Mouse (Mus musculus): ENCODE measurements around the gene Hspa1b.
"Not testable (repeated sequence)": the region's sequence is repeated elsewhere in the genome, so short reads cannot be mapped to it uniquely, and the experiment has no call there.

Hspa1b gene

GRCm38 (mm10) chr17:34959130-34959778 lies at the start of gene Hspa1b:
Gene Hspa1b, minus strand, starts transcription at chr17:34959238.
- peak; percentile 79 for DNase-seq

- DNase-seq = peak; percentile 13
Observed at GRCm38 (mm10) chr17:35007387-35007991, 48.5 kb upstream of the Hspa1b start.

- DNase-seq = not testable (repeated sequence)
Observed at GRCm38 (mm10) chr17:35005902-35006301, 46.9 kb upstream of the Hspa1b start.

DNA sequence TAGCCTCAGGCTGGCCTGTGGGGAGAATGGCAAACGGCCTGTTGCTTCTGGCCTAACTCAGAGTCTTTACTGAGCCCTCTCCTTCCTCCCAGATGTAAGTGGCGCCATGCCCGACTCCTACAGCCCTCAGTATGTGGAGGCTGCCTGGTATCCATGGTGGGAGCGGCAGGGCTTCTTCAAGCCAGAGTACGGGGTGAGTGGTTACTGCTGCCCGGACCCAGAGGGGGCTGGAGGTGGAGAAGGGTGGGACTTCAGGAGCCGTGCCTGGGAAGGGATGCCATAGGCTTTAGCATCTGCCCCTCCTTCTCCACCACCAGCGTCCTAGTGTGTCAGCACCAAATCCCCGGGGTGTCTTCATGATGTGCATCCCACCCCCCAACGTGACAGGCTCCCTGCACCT lies 46.1 kb upstream of the Hspa1b start:
- no peak for DNase-seq

DNA sequence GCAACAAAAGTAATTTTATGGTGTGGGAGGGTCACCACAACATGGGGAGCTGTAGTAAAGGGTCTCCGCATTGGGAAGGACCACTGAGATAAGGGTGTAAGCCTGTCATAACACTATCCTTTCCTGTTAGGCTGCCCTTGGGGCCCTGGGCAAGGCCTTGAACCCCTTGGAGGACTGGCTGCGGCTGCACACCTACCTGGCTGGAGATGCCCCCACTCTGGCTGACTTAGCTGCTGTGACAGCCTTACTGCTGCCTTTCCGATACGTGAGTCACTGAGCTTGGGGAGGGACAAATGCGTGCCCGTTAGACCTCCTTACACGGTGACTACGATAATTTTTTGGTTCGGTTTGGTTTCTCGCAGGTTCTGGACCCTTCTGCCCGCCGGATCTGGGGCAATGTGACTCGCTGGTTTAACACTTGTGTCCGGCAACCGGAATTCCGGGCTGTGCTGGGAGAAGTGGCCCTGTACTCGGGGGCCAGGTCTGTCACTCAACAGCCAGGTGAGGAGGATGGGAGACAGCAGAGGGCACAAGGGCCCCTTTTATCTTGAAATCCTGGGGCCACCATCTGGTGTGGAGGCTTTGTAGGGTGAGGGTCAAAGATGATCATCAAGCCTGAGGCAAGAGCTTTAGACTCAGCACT lies 45.2 kb upstream of the Hspa1b start:
- no peak for DNase-seq

GRCm38 (mm10) chr17:35003022-35003838 lies 44.2 kb upstream of the Hspa1b start:
- DNase-seq = no peak

DNA sequence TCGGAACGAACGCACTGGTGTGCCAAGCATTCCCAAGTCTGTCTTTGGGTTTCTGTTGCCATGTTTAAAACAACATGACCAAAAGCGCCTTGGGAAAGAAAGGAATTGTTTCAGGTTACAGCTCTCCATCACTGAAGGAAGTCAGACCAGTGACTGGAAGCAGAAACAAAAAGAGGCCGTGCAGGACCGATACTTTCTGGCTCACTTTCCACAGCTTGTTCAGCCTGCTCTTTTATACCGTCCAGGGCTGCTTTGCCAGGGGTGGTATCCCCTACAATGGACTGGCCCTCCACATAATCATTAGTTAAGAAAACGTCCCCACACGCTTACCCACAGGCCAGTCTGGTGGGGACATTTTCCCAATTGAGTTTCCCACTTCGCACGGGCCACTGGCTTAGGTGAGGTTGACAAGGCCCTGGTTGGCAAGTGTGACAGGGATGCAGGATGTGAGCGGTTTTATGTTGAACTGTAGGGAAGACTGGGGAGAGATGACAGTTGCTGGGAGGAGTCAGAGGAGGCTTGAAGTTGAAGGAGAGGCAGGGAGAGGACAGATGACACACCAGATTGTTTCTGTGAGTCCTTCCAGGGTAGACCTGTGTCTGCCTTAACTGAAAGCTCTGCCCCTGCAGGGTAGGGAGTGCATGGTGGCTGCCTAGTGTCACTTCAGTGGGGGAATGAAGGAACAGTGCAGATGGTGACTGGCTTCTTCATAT lies 43.3 kb upstream of the Hspa1b start:
- no peak for DNase-seq

DNA sequence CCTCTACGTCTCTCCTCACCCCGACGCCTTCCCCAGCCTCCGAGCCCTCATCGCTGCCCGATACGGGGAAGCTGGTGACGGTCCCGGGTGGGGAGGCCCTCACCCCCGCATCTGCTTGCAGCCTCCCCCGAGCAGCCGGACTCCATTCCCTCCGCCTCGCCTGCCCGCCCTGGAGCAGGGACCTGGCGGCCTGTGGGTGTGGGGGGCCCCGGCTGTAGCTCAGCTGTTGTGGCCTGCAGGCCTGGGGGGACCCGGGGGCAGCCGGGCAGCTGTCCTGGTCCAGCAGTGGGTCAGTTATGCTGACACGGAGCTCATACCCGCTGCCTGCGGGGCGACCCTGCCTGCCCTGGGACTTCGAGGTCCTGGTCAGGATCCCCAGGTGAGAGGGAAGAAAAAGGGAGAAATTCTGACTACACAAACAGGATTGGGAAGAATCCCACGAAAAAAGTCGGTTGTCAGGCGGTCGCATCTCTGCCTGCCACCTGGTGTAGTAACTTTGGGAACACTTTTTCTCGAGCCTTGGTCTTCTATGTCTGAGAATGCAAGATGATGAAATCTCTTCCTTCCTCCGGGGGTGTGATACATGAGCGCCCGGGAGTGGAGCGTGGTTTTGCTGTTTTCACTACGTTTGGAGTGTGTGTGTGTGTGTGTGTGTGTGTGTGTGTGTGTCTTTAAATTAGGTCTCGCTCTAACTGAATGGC lies 42.6 kb upstream of the Hspa1b start:
- no peak for DNase-seq

DNA sequence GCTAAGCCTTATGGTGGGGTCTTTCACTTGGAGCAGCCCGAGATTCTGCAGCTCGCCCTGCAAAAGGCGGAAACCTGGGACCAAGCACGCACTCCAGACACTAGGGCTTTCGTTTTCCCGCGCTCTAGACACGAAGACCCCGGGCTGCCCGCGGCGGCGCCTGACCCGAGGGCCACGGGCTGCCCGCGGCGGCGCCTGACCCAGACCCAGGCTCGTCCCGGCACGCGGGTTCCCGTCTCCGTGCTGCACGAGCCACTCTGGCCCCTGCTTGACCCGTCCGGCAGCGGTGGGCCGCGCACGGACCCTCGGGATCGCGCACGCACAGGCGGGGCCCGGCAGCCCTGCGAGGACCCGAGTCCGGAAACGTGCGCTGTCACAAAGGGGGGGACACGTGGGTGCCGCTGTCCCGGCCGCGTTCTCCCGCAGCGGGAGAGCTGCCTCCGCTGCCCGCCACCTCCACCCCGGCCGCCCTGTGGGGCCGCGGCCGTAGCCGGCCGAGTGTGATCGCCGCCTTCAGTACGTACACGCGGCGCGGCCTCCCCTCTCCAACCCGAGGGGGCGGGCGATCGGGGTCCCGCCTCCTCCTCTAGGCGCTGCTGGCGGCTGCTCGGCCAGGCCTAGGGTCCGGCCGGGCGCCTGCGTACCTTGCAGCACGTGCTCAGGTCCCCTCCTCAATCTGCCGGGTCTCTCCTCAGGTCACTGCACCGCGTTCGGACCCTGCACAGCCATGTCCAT lies 41.8 kb upstream of the Hspa1b start, which contains the start of gene Vars:
Gene Vars, plus strand, starts transcription at position 271 of the 735 bp plus-strand sequence.
- peak; percentile 85 for DNase-seq

DNA sequence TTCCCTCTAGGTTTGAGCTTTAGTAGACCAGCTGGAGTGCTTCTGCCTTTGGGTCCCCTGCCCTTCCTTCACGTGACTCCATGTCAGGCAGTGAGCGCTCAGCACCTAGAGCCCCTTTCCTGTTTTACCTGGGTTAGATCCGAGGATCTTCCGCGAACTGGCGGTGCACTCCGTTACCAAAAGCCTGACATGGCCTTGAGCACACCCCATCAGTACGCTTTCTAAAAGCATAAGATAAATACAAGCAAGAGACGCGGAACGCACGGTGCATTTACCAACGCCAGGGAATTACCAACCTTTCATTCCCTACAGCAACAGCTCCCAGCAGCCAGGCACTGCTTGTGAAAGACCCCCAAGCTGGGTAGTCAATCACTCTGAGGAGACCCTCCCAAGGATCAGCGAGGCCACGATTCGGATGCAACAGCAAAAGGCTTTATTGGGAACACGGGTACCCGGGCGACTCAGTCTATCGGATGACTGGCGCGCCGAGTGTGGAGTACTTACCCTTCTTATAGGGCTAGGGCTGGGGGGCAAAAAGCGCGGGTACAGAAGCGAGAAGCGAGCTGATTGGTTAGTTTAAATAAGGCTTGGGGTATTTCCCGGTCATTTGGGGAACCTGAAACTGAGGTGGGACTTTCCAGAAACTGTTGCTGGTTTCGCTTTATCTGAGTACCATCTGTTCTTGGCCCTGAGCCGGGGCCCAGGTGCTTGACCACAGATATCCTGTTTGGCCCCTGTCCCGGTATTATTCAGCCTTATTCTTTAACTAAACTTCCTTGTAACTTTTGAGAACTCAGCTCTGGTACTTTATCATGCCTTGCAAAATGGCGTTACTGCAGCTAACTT lies 41.1 kb upstream of the Hspa1b start:
- not testable (repeated sequence) for DNase-seq

GRCm38 (mm10) chr17:34998526-34999430 lies 39.7 kb upstream of the Hspa1b start:
- no peak for DNase-seq

DNA sequence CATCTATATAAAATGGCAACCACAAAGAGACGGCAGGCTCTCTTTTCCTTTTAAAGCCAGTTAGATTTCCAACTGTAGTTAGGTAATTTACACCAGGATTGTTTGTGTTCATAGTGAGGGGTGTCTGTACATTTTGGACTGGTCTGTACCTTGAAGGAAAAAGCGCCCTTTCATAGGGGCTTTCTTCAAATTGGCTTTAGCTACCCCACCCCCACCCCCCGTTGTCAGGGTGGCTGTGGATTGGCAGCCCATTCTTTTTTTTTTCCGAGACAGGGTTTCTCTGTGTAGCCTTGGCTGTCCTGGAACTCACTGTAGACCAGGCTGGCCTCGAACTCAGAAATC lies 38.1 kb upstream of the Hspa1b start:
- no peak for DNase-seq

- DNase-seq = no peak
Observed at GRCm38 (mm10) chr17:34996411-34997141, 37.5 kb upstream of the Hspa1b start.

GRCm38 (mm10) chr17:34995927-34996326 lies 36.9 kb upstream of the Hspa1b start:
- not testable (repeated sequence) for DNase-seq

- not testable (repeated sequence) for DNase-seq
Observed at GRCm38 (mm10) chr17:34995192-34995591, 36.2 kb upstream of the Hspa1b start.

GRCm38 (mm10) chr17:34994751-34995150 lies 35.7 kb upstream of the Hspa1b start:
- DNase-seq = no peak

DNA sequence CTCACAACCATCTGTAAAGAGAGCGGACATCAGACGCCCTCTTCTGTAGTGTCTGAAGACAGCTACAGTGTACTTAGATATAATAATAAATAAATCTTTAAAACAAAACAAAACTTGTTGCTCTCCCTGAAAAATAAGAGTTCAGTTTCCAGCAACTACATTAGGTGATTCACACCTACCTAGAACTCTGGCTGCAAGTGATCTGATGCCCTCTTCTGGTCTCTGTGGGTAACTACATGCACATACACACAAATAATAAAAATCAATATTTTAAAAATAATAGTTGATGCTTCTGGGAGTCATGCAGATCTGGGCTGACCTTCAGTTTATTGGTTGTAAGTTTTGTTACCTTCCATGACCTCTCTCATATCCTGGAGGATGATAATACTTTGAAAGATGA lies 25.2 kb upstream of the Hspa1b start:
- DNase-seq = no peak

GRCm38 (mm10) chr17:34982328-34982727 lies 23.3 kb upstream of the Hspa1b start:
- DNase-seq = no peak
